Mouse (Mus musculus): Measurements from ENCODE around the gene Gm49721.
"Not testable (repeated sequence)": the region's sequence is repeated elsewhere in the genome, so short reads cannot be mapped to it uniquely, and the experiment has no call there.

Gene Gm49721

GRCm38 (mm10) chr17:6978287-6979248 is at the start of gene Gm49721:
Gm49721 (plus strand) TSS chr17:6978904.
- DNase-seq: peak; percentile 39

- not testable (repeated sequence) for DNase-seq
Observed at GRCm38 (mm10) chr17:6931625-6932024, 47.1 kb upstream of the Gm49721 start.

GRCm38 (mm10) chr17:6942560-6942959 is 36.1 kb upstream of the Gm49721 start:
- not testable (repeated sequence) for DNase-seq

DNA sequence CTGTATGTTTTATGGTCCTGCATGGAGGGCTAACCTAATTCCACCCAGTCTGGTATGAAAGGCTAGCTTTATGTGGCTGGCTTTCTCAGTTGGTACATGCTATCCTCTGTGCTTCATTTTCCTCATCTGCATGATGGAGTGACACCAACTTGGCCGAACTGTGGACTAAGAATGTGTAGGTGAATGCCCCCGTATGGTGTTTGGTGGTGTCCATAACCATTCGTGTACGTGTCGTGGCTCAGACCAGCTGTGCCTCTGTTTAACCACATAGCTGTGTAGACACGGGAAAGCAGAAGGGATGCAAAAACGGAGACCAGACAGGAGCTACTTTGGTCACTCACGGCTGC is 31.1 kb upstream of the Gm49721 start:
- not testable (repeated sequence) for DNase-seq

GRCm38 (mm10) chr17:6947984-6948768 is 30.5 kb upstream of the Gm49721 start, which contains the start of gene Rsph3b:
Rsph3b (minus strand) TSS chr17:6948682.
- DNase-seq: peak; percentile 93

DNA sequence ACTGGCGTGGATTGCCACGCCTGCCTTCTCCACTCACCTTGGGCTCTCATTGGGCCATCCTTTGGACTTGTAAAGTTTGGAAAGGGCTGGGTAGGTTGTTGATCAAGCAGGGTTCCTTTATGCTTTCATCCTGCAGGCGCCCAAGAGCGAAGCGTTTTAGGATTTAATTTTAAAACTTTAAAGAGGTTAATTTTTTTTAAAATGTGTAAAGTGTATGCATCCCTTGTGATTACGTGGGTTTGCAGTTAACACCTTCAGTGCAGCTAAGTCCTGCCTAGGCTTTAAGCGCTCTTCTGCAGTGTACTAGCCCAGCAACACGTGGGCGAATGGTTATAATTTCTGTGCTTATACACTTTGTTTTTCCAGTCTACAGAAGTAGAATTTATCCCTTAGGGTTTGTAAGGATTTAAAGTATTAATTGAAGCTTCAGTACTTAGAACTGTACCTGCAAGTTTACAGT is 29.9 kb upstream of the Gm49721 start:
- DNase-seq: not testable (repeated sequence)

DNA sequence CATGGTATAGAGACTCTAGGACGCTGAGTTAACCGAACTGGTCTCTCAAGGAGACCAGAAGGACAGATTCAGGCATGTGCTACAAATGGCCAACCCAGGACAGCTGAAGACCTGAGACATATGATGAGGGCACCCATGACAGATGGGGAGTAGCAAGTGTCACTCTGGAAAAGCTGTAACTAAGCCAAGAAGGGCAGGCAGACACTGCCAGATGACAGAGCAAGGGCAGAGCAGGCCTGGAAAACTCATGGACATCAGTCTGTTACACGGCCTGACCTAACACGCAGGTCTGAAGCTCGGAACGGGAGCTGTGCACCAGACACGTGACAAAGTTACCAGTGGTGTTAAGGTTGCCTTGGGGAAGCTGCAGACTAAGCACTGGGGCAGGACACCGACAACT is 19.8 kb upstream of the Gm49721 start:
- DNase-seq: not testable (repeated sequence)

- not testable (repeated sequence) for DNase-seq
Observed at GRCm38 (mm10) chr17:6959543-6960259, 19.0 kb upstream of the Gm49721 start.

DNA sequence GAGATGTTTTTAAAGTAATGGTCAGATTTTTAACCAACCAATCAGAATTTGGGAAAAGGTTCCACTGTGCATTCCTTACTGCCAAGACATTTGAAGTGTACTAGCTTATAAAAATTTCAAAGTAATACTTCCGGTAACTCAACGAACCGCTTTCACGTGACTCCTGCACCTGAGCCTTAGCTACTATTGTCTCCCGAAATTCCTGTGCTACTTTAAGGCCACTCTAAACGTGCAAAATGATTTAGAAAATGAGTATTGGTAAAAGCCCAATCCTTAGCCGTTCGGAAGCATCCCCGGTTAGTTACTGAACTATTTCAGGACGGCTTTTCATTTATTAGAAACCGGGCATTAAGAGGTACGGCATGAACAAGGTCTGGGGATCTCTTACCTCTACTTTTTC is 18.4 kb upstream of the Gm49721 start:
- not testable (repeated sequence) for DNase-seq

DNA sequence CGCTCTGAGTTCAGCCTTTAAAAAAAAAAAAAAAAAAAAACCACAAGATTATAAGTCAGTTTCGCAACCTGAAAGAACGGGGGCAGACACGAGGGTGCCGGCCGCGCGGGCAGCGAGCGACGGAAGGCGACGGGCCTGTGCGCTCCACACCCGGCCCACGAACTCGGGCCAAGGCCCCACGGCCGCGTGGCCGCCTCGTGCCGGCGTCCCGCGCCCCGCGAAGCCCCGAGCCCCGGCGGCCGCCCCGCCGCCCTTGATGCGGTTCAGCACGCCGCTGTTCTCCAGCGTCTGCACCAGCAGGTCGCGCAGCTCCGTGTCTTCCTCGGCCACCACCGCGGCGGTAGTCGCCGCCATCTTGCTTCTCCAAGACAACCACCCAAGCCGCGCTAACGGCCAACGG is 17.9 kb upstream of the Gm49721 start, which contains the start of gene Tagap1:
Tagap1 (minus strand) TSS at position 381 of the 400 bp plus-strand sequence.
- peak; percentile 10 for DNase-seq

- peak; percentile 10 for DNase-seq
Observed at GRCm38 (mm10) chr17:6961181-6962000, 17.3 kb upstream of the Gm49721 start.

- DNase-seq: not testable (repeated sequence)
Observed at GRCm38 (mm10) chr17:6962339-6962738, 16.4 kb upstream of the Gm49721 start.

- not testable (repeated sequence) for DNase-seq
Observed at GRCm38 (mm10) chr17:6962936-6963335, 15.8 kb upstream of the Gm49721 start.

GRCm38 (mm10) chr17:6965364-6965763 is 13.3 kb upstream of the Gm49721 start:
- peak; percentile 28 for DNase-seq

DNA sequence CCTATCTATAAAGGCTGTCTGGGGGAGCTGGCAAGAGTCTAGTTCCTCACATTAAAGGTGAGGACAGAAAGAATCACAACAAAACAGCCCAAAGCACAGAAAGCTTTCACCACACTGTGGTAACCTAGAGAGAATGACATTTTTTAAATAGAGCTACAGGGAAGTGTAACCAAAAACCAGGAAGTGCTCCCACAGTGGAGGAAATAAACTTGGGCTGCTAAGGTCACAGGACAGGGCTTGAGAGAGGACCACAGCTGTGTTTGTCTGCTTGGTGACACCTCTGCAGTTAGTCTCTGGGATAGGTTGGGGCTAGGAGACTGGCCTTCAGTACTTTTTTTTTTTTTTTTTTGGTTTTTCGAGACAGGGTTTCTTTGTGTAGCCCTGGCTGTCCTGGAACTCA is 11.0 kb upstream of the Gm49721 start:
- not testable (repeated sequence) for DNase-seq

DNA sequence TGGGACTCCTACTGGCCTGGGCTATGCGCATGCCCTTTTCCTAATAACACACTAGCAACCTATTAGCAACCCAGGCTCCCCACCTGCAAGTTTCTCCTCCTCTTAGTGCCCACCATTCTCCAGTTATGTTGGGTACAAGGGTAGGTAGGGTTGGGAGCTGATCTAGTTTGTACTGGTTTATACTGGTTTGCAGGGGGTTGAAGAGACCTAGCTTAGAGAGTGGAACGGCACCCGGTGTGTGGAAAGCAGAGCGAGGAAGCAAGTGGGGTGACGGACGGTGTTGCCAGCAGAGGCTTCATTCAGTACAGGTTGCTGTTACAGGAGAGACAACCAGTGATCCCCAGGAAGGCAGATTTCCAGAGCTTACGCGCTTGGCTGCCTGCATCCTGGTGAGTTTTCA is 8.4 kb upstream of the Gm49721 start, which contains the start of gene Rnaset2b:
Rnaset2b (plus strand) TSS at position 301 of the 400 bp plus-strand sequence.
- DNase-seq: not testable (repeated sequence)

DNA sequence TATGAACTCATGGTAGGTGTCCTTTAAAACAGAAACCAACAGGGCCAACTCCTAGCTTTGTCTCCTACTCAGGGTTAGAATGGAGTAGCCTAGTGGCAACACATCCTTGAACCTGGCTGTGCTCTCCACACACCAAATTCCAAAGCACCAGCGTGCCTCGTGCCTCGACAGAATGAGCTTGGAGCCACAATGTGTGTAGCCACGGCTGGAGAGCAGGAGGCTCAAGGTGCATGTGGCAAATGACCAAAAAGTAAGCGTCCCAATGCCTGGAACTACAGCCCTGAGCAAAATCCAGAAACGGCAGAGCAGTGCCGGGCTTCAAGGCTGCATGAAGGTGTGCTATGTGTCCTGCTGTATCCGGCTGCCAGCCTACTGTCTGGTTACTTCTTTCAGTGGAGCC is 7.5 kb upstream of the Gm49721 start:
- not testable (repeated sequence) for DNase-seq

DNA sequence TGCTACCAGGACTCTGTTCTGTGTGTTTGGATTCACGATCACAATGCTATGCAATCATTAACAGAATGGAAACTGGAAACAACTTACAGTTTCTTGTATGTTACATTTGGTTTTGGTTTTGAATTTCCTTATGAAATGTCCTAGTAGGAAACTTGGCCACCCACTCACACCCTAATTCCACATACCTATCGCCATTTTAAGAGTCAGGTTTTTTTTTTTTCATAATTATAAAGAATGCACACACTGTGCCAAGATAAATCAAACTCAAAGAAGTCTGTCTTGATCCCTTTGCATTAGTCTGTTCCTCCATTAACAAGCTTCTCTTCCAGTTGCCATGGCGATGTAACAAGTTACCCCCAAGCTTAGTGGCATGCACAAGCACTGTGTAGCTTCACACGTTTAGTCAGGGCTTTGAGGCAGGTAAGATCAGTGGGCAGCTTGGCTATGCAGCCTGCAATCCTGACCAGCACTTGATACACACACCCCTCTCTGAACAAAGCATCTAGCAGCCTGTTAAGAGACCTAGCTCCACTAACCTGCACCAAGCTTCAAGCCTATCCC is 5.8 kb upstream of the Gm49721 start:
- not testable (repeated sequence) for DNase-seq

DNA sequence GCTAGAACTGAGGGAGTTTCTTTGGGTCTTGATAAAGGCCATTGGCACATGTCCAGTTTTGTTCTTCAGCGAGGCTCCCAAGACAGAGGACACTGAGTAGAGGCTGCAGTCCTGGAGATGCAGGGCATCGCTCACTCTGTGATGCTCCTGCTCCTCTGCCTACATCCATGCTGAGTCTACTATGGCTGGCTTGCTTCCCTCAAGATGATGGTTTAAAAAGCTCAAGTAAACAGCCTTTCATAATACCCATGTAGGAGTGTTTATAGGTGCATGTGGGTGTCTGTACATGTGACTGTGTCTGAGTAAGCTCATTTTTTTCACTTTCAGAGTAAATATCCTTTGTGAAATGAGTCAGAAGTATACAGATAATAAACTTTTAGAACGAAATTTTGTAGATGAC is 3.7 kb upstream of the Gm49721 start:
- DNase-seq: not testable (repeated sequence)

DNA sequence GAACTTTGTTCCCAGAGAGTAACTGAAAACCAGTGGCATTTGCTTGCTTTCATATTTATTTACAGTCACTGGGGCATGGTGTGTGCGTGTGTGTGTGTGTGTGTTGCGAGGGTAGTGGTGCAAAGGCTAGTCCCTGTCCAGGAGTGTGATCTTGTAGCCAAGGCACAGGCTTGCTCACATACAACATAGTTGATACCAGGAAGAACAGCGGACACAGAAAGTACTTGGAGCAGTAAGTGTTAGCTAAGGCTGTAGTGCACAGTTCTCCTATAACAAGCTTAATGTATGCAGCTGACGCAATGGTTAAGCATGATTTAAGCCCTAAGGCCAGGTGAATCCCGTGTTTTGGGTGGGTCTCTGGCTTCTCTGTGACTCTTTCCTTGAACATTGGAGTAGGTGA is 676 bp downstream of the Gm49721 start:
- DNase-seq: peak; percentile 11

GRCm38 (mm10) chr17:6980144-6980543 is 1.4 kb downstream of the Gm49721 start:
- not testable (repeated sequence) for DNase-seq

Measured in embryo, embryonic 11 days (tissue).